Mouse (Mus musculus) small intestine, adult 2 months (tissue): ENCODE results near the gene Dapk2. TPM values are rescaled to one million over a fixed set of nuclear protein-coding genes. Genes with fewer than 3 reads are reported as not detected.

Source experiments
- H3K27ac ChIP-seq: fragments of 200-500 bp; 2 replicates; pipeline ENCODE4 v1.5.1; 2012; ENCODE audit warnings: low read depth, low read length, control low read depth, inconsistent platforms; ENCODE audit not compliant: insufficient read depth
- H3K27me3 ChIP-seq: fragments of 200-500 bp; 2 replicates; pipeline ENCODE4 v1.6.1; 2012; ENCODE audit warnings: mild to moderate bottlenecking, moderate library complexity, low read length, inconsistent platforms; ENCODE audit not compliant: control insufficient read depth, insufficient read depth
- H3K36me3 ChIP-seq: fragments of 200-500 bp; 2 replicates; pipeline ENCODE4 v1.6.1; 2012; ENCODE audit warnings: mild to moderate bottlenecking, low read length, control low read depth, inconsistent platforms; ENCODE audit not compliant: control insufficient read depth, insufficient read depth
- H3K4me1 ChIP-seq: fragments of 200-500 bp; 2 replicates; pipeline ENCODE4 v1.6.1; 2012; ENCODE audit warnings: low read length, inconsistent platforms, mixed read lengths; ENCODE audit not compliant: control insufficient read depth, insufficient read depth, insufficient read length
- H3K4me3 ChIP-seq: fragments of 200-500 bp; 2 replicates; pipeline ENCODE4 v1.5.1; 2012; ENCODE audit warnings: low read depth, mild to moderate bottlenecking, control low read depth, inconsistent platforms, low read length, moderate library complexity
- CTCF ChIP-seq: fragments of 200-500 bp; IDR thresholded peaks from 2 replicates; pipeline ENCODE4 v1.5.1; 2012; ENCODE audit warnings: low read depth, mild to moderate bottlenecking, control low read depth, inconsistent platforms, low read length, moderate library complexity, mixed read lengths; ENCODE audit not compliant: insufficient replicate concordance, insufficient read length; ENCODE audit errors: extremely low read depth
- POLR2A ChIP-seq: fragments of 200-500 bp; IDR thresholded peaks from 2 replicates; pipeline ENCODE4 v1.6.1; 2012; ENCODE audit warnings: low read depth, mild to moderate bottlenecking, control low read depth, inconsistent platforms, low read length, moderate library complexity
- WGBS: fragments of 180-500 bp; shearing (Covaris S2); methylation state at CpG from one replicate; pipeline ENCODE4 v1.1.7; 2018; 5-methylcytosine and 5-hydroxymethylcytosine counted together
- polyA plus RNA-seq: library from polyadenylated mRNA; depleted of rRNA; stranded (reverse); fragments of >200 nt; gene quantifications from 2 replicates; pipeline ENCODE4 v1.2.3, GENCODE M21; 2012

The Dapk2 gene
- polyA plus RNA-seq, 1 experiment: 8.2 TPM

DNA sequence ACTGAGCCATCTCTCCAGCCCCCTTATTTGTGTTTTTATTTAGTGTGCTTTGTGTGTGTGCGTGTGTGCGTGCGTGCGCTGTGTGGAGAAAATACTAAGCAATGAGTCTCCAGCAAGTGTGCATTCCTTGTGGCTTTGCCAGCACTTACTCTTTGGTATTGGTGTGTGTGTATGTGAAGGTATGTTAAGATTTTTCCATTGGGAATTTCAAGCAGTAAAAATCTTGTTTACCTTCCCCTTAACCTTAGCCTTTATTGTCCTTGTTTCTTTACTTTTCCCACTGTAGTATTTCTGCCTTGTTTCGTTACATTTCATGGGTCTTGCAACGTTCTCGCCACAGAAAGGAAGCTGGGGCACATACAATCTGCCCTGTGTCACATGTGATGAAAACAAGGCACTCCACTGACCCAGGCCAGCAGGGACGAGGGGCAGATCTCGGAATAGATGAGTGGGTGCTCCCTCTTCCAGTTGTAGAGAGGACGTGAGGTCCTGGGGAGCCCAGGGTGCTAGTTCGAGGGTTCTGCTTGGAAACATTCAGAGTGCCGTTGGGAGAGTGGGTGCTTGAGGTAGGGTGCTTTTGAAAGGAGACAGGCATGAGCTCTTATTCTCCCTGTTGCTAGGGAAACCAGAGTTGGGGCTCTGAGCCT is 13.4 kb downstream of the Dapk2 start:
- Histone ChIP-seq H3K27ac (no peak overlapping the region), H3K4me3 (no peak overlapping the region), H3K4me1 (peaks cover 4% of the 10 kb centered on the region; the same call in 1 of the 2 replicates), H3K27me3 (no peaks in the 10 kb centered on the region), H3K36me3 (peaks cover 13% of the 10 kb centered on the region; the same call in 1 of the 2 replicates)
- WGBS: 87% methylated on average over 12 of the region's 12 CpGs
- no peak for TF ChIP-seq POLR2A
- no peak for TF ChIP-seq CTCF

DNA sequence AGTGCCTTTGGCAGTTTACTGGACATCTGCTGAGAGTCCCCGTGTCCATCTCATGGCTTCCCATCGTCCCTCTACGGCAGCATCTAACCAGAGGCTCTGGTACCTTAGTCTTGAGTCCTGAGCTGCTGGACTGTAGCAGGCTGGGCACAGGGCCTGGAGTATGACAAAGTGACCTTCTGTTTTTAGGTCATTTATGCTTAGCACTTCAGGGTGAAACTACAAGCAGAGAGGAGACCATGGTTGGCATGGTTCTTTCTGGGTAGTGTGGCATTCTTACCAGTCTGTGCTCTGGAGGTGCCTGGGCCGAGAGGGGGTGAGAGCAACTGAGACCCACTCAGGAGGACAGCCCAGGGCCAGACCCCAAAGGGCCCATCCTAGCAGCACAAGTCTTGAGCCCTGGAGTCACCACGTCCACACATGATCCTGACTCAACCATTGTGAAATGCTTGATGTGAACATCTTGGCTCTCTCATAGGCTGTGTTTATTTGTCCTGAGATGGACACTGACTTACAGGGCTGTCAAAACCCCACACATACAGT is 15.4 kb downstream of the Dapk2 start:
- Histone ChIP-seq H3K27ac (no peak overlapping the region), H3K27me3 (no peaks in the 10 kb centered on the region), H3K4me3 (no peak overlapping the region), H3K4me1 (peaks cover 4% of the 10 kb centered on the region; the same call in 1 of the 2 replicates), H3K36me3 (peaks cover 11% of the 10 kb centered on the region; the same call in 1 of the 2 replicates)
- TF ChIP-seq POLR2A (no peak), CTCF (no peak)
- 97% methylated on average over 5 of the region's 5 CpGs for WGBS

DNA sequence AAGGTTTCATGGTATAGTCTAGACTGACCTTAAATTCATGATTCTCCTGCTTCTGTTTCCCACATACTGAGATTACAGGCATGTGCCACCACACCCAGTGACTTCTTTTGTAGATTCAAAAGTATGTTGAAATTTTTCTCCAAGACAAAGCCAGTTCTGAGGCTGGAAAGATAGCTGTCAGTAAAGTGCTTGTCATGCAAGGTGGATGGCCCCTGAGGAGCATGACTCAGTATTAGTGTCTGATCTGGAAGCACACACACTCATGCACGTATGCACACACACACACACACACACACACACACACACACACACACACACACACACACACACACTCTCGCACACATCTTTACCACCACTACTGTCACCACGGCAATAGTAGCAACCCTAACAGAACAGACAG is 17.0 kb downstream of the Dapk2 start:
- no peak for TF ChIP-seq CTCF
- TF ChIP-seq POLR2A: no peak
- no peaks in the 10 kb centered on the region for H3K36me3 ChIP-seq
- 80% methylated on average over 3 of the region's 3 CpGs for WGBS
- no peak overlapping the region for H3K27ac ChIP-seq
- H3K27me3 ChIP-seq: no peaks in the 10 kb centered on the region
- H3K4me1 ChIP-seq: peaks cover 4% of the 10 kb centered on the region; the same call in 1 of the 2 replicates
- H3K4me3 ChIP-seq: no peak overlapping the region

DNA sequence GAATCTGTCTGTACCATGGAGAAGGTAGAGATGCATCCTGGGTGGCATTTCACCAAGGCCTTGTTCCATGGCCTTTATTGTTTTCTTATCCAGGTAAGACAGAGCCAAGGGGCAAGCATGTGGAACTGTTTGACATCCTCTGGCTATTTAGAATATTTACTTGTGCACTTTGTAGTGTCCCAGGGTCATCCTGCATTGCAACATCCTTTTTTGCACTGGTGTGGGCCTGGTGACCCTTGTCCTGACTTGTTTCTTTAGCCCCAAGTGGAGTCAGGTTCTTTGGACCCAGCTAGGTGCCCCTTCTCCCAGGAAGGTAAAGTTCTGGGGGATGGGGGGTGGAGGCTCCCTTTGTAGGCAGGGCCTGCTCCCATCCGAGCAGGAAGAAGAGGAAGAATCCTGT is 20.0 kb downstream of the Dapk2 start:
- H3K36me3 ChIP-seq: no peaks in the 10 kb centered on the region
- WGBS: 68% methylated on average over 1 of the region's 1 CpGs
- peaks cover 21% of the 10 kb centered on the region; the same call in 1 of the 2 replicates for H3K4me1 ChIP-seq
- H3K4me3 ChIP-seq: no peak overlapping the region
- H3K27ac ChIP-seq: no peak overlapping the region
- no peaks in the 10 kb centered on the region for H3K27me3 ChIP-seq
- no peak for TF ChIP-seq CTCF
- no peak for TF ChIP-seq POLR2A

DNA sequence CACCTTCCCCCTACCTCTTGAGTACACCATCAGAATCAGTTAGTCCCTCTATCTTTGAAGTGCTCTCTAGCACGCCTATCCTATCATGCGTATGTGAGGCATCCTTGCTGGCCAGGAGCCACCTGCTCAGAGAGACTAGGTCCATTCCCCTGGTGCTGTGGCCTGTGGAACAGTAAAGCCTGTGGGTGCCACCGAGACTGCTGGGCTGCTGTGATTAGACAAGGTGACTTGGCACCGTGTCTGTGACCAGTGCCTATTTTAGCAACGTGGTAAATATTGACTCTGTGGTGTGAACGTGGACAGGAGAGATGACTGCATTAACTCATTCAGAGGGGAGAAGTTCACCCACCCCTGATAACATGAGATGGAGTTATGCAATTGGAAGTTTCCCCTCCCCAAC is 21.8 kb downstream of the Dapk2 start:
- H3K27ac ChIP-seq: no peak overlapping the region
- no peaks in the 10 kb centered on the region for H3K36me3 ChIP-seq
- 33% methylated on average over 6 of the region's 6 CpGs for WGBS
- TF ChIP-seq POLR2A: no peak
- no peak for TF ChIP-seq CTCF
- H3K27me3 ChIP-seq: no peaks in the 10 kb centered on the region
- H3K4me3 ChIP-seq: no peak overlapping the region
- H3K4me1 ChIP-seq: peaks cover 32% of the 10 kb centered on the region

DNA sequence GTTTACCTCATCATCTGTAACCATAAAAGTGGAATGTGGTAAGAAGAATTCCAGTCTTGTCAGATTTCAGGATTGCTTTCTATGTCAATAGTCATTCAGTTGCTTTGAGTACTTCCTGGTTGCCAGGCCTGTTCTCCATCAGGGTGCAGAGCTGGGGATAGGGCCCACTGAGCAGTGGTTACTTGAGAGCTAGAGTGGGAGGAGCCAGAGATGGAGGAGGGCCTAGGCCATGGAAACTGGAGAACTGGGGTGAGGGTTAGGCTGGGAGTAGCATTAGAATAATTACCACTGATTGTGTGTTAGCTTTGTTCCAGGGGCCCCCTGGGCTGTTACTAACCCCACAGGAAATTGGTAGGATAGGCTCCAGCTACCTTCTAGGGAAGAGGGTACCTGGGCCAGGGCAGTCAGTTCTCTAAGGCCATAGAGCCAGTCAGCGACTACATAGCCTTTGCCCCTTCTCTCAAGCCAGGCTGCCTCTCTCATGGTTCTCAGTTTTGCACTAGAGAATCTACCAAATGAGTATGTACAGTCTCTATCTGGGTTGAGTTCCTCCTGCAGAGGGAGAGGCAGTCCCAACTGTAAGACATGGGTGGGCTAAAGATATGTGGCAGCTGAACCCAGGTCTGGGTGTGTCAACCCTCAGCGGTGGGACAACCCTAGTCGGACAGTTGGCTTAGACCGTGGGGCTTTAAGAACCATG is 23.3 kb downstream of the Dapk2 start:
- Histone ChIP-seq H3K4me1 (peaks cover 28% of the 10 kb centered on the region), H3K4me3 (no peak overlapping the region), H3K27ac (peak overlapping the region; percentile 57; the same call in 1 of the 2 replicates), H3K27me3 (no peaks in the 10 kb centered on the region), H3K36me3 (no peaks in the 10 kb centered on the region)
- TF ChIP-seq CTCF (no peak), POLR2A (no peak)
- 64% methylated on average over 4 of the region's 4 CpGs for WGBS

DNA sequence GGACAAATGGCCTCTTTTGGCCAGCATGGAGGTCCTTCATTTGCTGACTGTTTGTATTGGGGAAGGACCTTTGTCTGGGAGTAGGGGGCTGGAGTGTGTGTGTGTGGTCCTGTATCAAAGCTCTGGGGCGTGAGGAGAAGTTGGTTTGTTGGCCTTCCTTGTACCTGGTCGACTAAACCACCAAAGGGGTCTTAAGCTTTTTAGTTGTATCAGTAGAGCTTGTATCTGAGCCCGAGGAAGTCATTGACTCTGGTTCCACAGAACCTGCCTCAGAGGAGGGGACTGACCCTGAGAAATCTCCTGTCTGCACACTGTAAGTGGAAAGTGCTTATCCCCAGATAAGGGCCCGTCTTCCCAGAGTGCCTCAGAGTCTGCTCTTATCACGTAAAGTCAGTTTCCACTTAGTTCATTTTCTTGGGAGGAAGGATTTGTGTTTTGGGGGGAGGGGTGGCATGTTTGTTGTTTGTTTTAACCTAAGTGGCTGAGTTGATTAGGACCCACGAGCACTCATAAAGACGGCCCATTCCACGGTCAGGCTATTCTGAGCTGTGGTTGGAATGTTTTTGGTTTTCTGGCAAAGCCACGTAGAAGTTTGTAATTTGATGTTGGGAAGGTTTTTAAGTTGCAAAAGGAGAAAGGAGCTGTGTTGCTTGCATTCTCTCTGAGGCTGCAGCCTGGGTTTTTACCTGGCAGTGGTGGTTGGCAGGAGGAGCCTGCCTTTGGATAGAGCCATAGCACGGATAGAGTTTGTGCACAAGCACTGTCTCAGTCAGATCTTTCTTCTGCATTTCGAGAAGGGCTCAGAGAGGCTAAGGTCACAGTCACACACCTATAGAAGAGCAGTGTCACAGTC is 24.0 kb downstream of the Dapk2 start:
- no peaks in the 10 kb centered on the region for H3K27me3 ChIP-seq
- H3K27ac ChIP-seq: peak overlapping the region; percentile 57
- no peak overlapping the region for H3K4me3 ChIP-seq
- no peaks in the 10 kb centered on the region for H3K36me3 ChIP-seq
- no peak for TF ChIP-seq POLR2A
- TF ChIP-seq CTCF: no peak
- WGBS: 37% methylated on average over 11 of the region's 11 CpGs
- H3K4me1 ChIP-seq: peaks cover 28% of the 10 kb centered on the region
